Mouse (Mus musculus): ENCODE measurements around the gene Tti1. TPM values are rescaled to one million over a fixed set of nuclear protein-coding genes. Genes with fewer than 3 reads are reported as not detected.

Tti1 gene
- polyA plus RNA-seq, 1 experiment from 2014 or later = 8.1 TPM

- 47% methylated on average over 5 of the region's 5 CpGs for WGBS
- H3K9ac ChIP-seq (replicated peaks; ENCODE audit: low read depth) = no peak overlapping the region
- no peak for DNase-seq (ENCODE audit: low spot score)
Observed at GRCm38 (mm10) chr2:157953978-157954377, 74.3 kb downstream of the Tti1 start.

GRCm38 (mm10) chr2:157944156-157944893 is 83.9 kb downstream of the Tti1 start:
- no peak overlapping the region for H3K9ac ChIP-seq (replicated peaks; ENCODE audit: low read depth)
- WGBS = 21% methylated on average over 25 of the region's 37 CpGs
- H3K4me2 ChIP-seq (replicated peaks; ENCODE audit: low read depth, low read length) = peak overlapping the region; percentile 85
- DNase-seq (ENCODE audit: low spot score) (no peak), ATAC-seq (no peak)
- H3K27ac ChIP-seq (ENCODE audit: low read length) = no peak overlapping the region
- no peaks in the 10 kb centered on the region for H3K36me3 ChIP-seq (ENCODE audit: insufficient read depth, low read length)
- TF ChIP-seq EP300 (IDR thresholded peaks at IDR 0.05) = no peak
- no peak for TF ChIP-seq CTCF (IDR thresholded peaks at IDR 0.05)
- H3K9me3 ChIP-seq (ENCODE audit: low read length) = no peaks in the 10 kb centered on the region
- H3K4me1 ChIP-seq (ENCODE audit: insufficient read depth, low read depth, low read length) = 0 out of 2 replicates have a peak, but pooled peaks cover 2% of the 10 kb centered on the region
- H3K4me3 ChIP-seq (ENCODE audit: low read depth, low read length) = peak overlapping the region; percentile 42
- peaks cover 14% of the 10 kb centered on the region; the same call in 1 of the 2 replicates for H3K27me3 ChIP-seq (replicated peaks; ENCODE audit: insufficient read depth, low read length)

More at GRCm38 (mm10) chr2:157953978-157954377, 74.3 kb downstream of the Tti1 start:
- Histone ChIP-seq H3K9me3 (ENCODE audit: low read length) (no peaks in the 10 kb centered on the region), H3K36me3 (ENCODE audit: insufficient read depth, low read length) (no peaks in the 10 kb centered on the region), H3K4me3 (ENCODE audit: low read depth, low read length) (no peak overlapping the region), H3K4me2 (replicated peaks; ENCODE audit: low read depth, low read length) (no peak overlapping the region), H3K27ac (ENCODE audit: low read length) (no peak overlapping the region), H3K4me1 (ENCODE audit: insufficient read depth, low read depth, low read length) (no peaks in the 10 kb centered on the region), H3K27me3 (replicated peaks; ENCODE audit: insufficient read depth, low read length) (no peaks in the 10 kb centered on the region; the same call in 1 of the 2 replicates)
- no peak for ATAC-seq
- TF ChIP-seq EP300 (IDR thresholded peaks at IDR 0.05) = no peak
- no peak for TF ChIP-seq CTCF (IDR thresholded peaks at IDR 0.05)

- H3K9ac ChIP-seq (replicated peaks; ENCODE audit: low read depth) = 0 out of 2 replicates have a peak overlapping the region, but pooled peaks have one; percentile 12
- ATAC-seq (peak; percentile 44), DNase-seq (ENCODE audit: low spot score) (peak; percentile 67)
- H3K36me3 ChIP-seq (ENCODE audit: insufficient read depth, low read length) = no peaks in the 10 kb centered on the region
- H3K4me2 ChIP-seq (replicated peaks; ENCODE audit: low read depth, low read length) = peak overlapping the region; percentile 85
- H3K9me3 ChIP-seq (ENCODE audit: low read length) = no peaks in the 10 kb centered on the region
- 1% methylated on average over 33 of the region's 47 CpGs for WGBS
- H3K27me3 ChIP-seq (replicated peaks; ENCODE audit: insufficient read depth, low read length) = peaks cover 14% of the 10 kb centered on the region; the same call in 1 of the 2 replicates
- no peak overlapping the region for H3K27ac ChIP-seq (ENCODE audit: low read length)
- peak overlapping the region; percentile 42 for H3K4me3 ChIP-seq (ENCODE audit: low read depth, low read length)
- TF ChIP-seq EP300 (IDR thresholded peaks at IDR 0.05) (no peak), CTCF (IDR thresholded peaks at IDR 0.05) (peak; percentile 82)
- 0 out of 2 replicates have a peak, but pooled peaks cover 2% of the 10 kb centered on the region for H3K4me1 ChIP-seq (ENCODE audit: insufficient read depth, low read depth, low read length)
Observed at GRCm38 (mm10) chr2:157943514-157944155, 84.6 kb downstream of the Tti1 start.

DNA sequence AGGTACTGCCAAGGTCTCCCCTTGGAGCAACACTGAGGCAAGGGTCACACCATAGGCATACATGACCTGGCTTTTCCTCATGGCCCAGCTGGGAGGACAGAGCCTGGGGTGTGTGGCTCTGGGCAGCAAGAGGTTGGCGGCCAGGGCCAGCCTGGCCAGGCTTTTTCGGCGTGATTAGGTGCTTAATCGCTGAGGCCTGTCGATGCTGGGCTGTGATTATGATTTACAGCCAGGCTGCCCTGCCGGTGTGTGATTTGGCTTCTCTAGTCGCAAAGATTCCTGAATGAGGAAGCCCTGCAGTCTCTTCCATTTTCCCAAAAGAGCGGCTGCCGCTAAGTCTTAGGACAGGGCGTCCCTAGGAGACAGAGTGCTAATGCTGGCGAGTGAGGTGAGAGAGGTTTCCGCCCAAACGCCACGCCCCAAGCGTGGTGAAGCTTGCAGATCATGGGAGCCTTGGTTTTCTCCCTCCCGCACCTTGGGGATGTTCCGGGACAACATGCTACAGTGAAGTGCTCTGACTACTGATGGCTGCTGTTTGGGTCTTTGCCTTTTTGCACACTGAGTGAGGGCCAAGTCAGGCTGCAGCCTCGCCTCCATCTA is 87.5 kb downstream of the Tti1 start:
- Histone ChIP-seq H3K27me3 (replicated peaks; ENCODE audit: insufficient read depth, low read length) (peaks cover 14% of the 10 kb centered on the region; the same call in 1 of the 2 replicates), H3K36me3 (ENCODE audit: insufficient read depth, low read length) (no peaks in the 10 kb centered on the region), H3K9me3 (ENCODE audit: low read length) (no peaks in the 10 kb centered on the region), H3K4me1 (ENCODE audit: insufficient read depth, low read depth, low read length) (0 out of 2 replicates have a peak, but pooled peaks cover 2% of the 10 kb centered on the region), H3K4me2 (replicated peaks; ENCODE audit: low read depth, low read length) (no peak overlapping the region), H3K4me3 (ENCODE audit: low read depth, low read length) (no peak overlapping the region), H3K27ac (ENCODE audit: low read length) (no peak overlapping the region), H3K9ac (replicated peaks; ENCODE audit: low read depth) (no peak overlapping the region)
- WGBS = 6% methylated on average over 18 of the region's 18 CpGs
- TF ChIP-seq CTCF (IDR thresholded peaks at IDR 0.05) (no peak), EP300 (IDR thresholded peaks at IDR 0.05) (no peak)
- no peak for DNase-seq (ENCODE audit: low spot score)
- ATAC-seq = no peak

- Histone ChIP-seq H3K36me3 (ENCODE audit: insufficient read depth, low read length) (no peaks in the 10 kb centered on the region), H3K4me2 (replicated peaks; ENCODE audit: low read depth, low read length) (no peak overlapping the region), H3K9me3 (ENCODE audit: low read length) (no peaks in the 10 kb centered on the region), H3K27me3 (replicated peaks; ENCODE audit: insufficient read depth, low read length) (peaks cover 8% of the 10 kb centered on the region; the same call in 1 of the 2 replicates), H3K9ac (replicated peaks; ENCODE audit: low read depth) (no peak overlapping the region), H3K27ac (ENCODE audit: low read length) (no peak overlapping the region), H3K4me1 (ENCODE audit: insufficient read depth, low read depth, low read length) (no peaks in the 10 kb centered on the region), H3K4me3 (ENCODE audit: low read depth, low read length) (no peak overlapping the region)
- DNase-seq (ENCODE audit: low spot score) (no peak), ATAC-seq (no peak)
- TF ChIP-seq CTCF (IDR thresholded peaks at IDR 0.05) (no peak), EP300 (IDR thresholded peaks at IDR 0.05) (no peak)
- 82% methylated on average over 4 of the region's 4 CpGs for WGBS
Observed at GRCm38 (mm10) chr2:157936676-157937075, 91.6 kb downstream of the Tti1 start.

Data from lung, postnatal 0 days (tissue).